Mouse (Mus musculus) heart, postnatal 0 days (tissue): ENCODE results near the gene Cdh1. TPM values are rescaled to one million over a fixed set of nuclear protein-coding genes. Genes with fewer than 3 reads are reported as not detected.
A peak's percentile ranks its signal among the peaks of the same experiment; 100 is the strongest.

Experiments used
- ATAC-seq: fragments of 200-750 bp; cut with Nextera tagmentation; 2 replicates; pipeline ENCODE4 v1.8.0; 2017; ENCODE audit warnings: low read depth, moderate number of reproducible peaks, moderate library complexity; ENCODE audit not compliant: insufficient read depth
- DNase-seq: peaks from one replicate; pipeline ENCODE4 v3.0.0-alpha.2; 2016; ENCODE audit warnings: low spot score
- H3K27ac ChIP-seq: fragments of 300-500 bp; sonication (generic); 2 replicates; pipeline ENCODE4 v1.5.1; 2014; ENCODE audit warnings: low read depth, mild to moderate bottlenecking
- H3K27me3 ChIP-seq: fragments of 300-500 bp; sonication (generic); 2 replicates; pipeline ENCODE4 v1.6.1; 2014; ENCODE audit warnings: low read length, mixed read lengths; ENCODE audit not compliant: control insufficient read depth, insufficient read depth
- H3K36me3 ChIP-seq: fragments of 300-500 bp; sonication (generic); replicated peaks from 2 replicates; pipeline ENCODE4 v1.6.1; 2014; ENCODE audit warnings: low read length, mixed read lengths; ENCODE audit not compliant: control insufficient read depth, insufficient read depth
- H3K4me1 ChIP-seq: fragments of 300-500 bp; sonication (generic); 2 replicates; pipeline ENCODE4 v1.6.1; 2014; ENCODE audit warnings: antibody characterized with exemption; ENCODE audit not compliant: control insufficient read depth, insufficient read depth
- H3K4me2 ChIP-seq: fragments of 300-500 bp; sonication (generic); 2 replicates; pipeline ENCODE4 v1.6.1; 2014; ENCODE audit warnings: low read depth, mild to moderate bottlenecking, low read length, moderate library complexity
- H3K4me3 ChIP-seq: fragments of 300-500 bp; sonication (generic); 2 replicates; pipeline ENCODE4 v1.5.1; 2014; ENCODE audit warnings: low read depth, low read length
- H3K9ac ChIP-seq: fragments of 300-500 bp; sonication (generic); replicated peaks from 2 replicates; pipeline ENCODE4 v1.6.1; 2014; ENCODE audit warnings: low read depth, low read length, mixed read lengths
- H3K9me3 ChIP-seq: fragments of 300-500 bp; sonication (generic); replicated peaks from 2 replicates; pipeline ENCODE4 v1.6.1; 2016; ENCODE audit warnings: low read length; ENCODE audit not compliant: control insufficient read depth
- CTCF ChIP-seq: IDR thresholded peaks from 2 replicates; pipeline ENCODE4 v1.5.1; 2016; ENCODE audit warnings: antibody characterized with exemption, control low read depth, low read depth
- EP300 ChIP-seq: IDR thresholded peaks from 2 replicates; pipeline ENCODE4 v1.6.1; 2016; ENCODE audit warnings: antibody characterized with exemption, low read depth
- WGBS: fragments of 180-500 bp; shearing (Covaris S2); extraction: QIAGEN DNeasy Blood & Tissue Kit; methylation state at CpG from one replicate; pipeline ENCODE4 v1.1.7; 2014; 5-methylcytosine and 5-hydroxymethylcytosine counted together
- polyA plus RNA-seq: library from polyadenylated mRNA; unstranded; fragments of >200 nt; fragmentation: Nextera tagmentation; extraction: Ambion mirVana; gene quantifications from 2 replicates; pipeline ENCODE4 v1.2.1, GENCODE M21; 2015
- total RNA-seq: library from RNA; depleted of rRNA; stranded (reverse); fragments of >200 nt; gene quantifications from 2 replicates; pipeline ENCODE4 v1.2.3, GENCODE M21; 2014; ENCODE audit warnings: low replicate concordance

The Cdh1 gene
- total and polyA plus RNA-seq, 2 experiments from 2014 or later, result 0.19 to 1.9 TPM

GRCm38 (mm10) chr8:106647387-106647786, 44.2 kb downstream of the Cdh1 start:
- no peak for TF ChIP-seq EP300
- TF ChIP-seq CTCF, result peak; percentile 92
- H3K36me3 ChIP-seq, result no peaks in the 10 kb centered on the region
- no peaks in the 10 kb centered on the region for H3K9me3 ChIP-seq
- H3K27ac ChIP-seq, result no peak overlapping the region
- H3K4me3 ChIP-seq, result no peak overlapping the region
- peak; percentile 46 for DNase-seq
- H3K4me1 ChIP-seq, result no peaks in the 10 kb centered on the region
- H3K27me3 ChIP-seq, result no peaks in the 10 kb centered on the region
- 29% methylated on average over 2 of the region's 2 CpGs for WGBS
- no peak overlapping the region for H3K4me2 ChIP-seq
- H3K9ac ChIP-seq, result no peak overlapping the region
- no peak for ATAC-seq

GRCm38 (mm10) chr8:106648421-106648820, 45.3 kb downstream of the Cdh1 start:
- ATAC-seq (no peak), DNase-seq (no peak)
- Histone ChIP-seq H3K4me2 (no peak overlapping the region), H3K4me1 (no peaks in the 10 kb centered on the region), H3K9me3 (no peaks in the 10 kb centered on the region), H3K27ac (no peak overlapping the region), H3K36me3 (no peaks in the 10 kb centered on the region), H3K9ac (no peak overlapping the region), H3K27me3 (no peaks in the 10 kb centered on the region), H3K4me3 (no peak overlapping the region)
- WGBS, result 86% methylated on average over 8 of the region's 8 CpGs
- TF ChIP-seq CTCF (no peak), EP300 (no peak)

GRCm38 (mm10) chr8:106651994-106652393, 48.8 kb downstream of the Cdh1 start:
- H3K36me3 ChIP-seq, result no peaks in the 10 kb centered on the region
- H3K4me2 ChIP-seq, result no peak overlapping the region
- ATAC-seq (no peak), DNase-seq (no peak)
- no peaks in the 10 kb centered on the region for H3K9me3 ChIP-seq
- no peaks in the 10 kb centered on the region for H3K4me1 ChIP-seq
- H3K27ac ChIP-seq, result no peak overlapping the region
- no peaks in the 10 kb centered on the region for H3K27me3 ChIP-seq
- 68% methylated on average over 3 of the region's 3 CpGs for WGBS
- H3K4me3 ChIP-seq, result no peak overlapping the region
- H3K9ac ChIP-seq, result no peak overlapping the region
- TF ChIP-seq CTCF (no peak), EP300 (no peak)

GRCm38 (mm10) chr8:106656046-106656445, 52.9 kb downstream of the Cdh1 start:
- no peak for ATAC-seq

GRCm38 (mm10) chr8:106672786-106673185, 69.6 kb downstream of the Cdh1 start:
- Histone ChIP-seq H3K4me3 (no peak overlapping the region), H3K27ac (no peak overlapping the region), H3K4me2 (no peak overlapping the region), H3K36me3 (no peaks in the 10 kb centered on the region), H3K9me3 (no peaks in the 10 kb centered on the region), H3K9ac (no peak overlapping the region), H3K4me1 (no peaks in the 10 kb centered on the region), H3K27me3 (no peaks in the 10 kb centered on the region)
- TF ChIP-seq CTCF, result no peak
- no peak for TF ChIP-seq EP300
- WGBS, result 63% methylated on average over 2 of the region's 2 CpGs
- DNase-seq, result no peak
- ATAC-seq, result no peak

More at GRCm38 (mm10) chr8:106656046-106656445, 52.9 kb downstream of the Cdh1 start:
- H3K4me3 ChIP-seq, result no peak overlapping the region
- H3K4me2 ChIP-seq, result no peak overlapping the region
- H3K27ac ChIP-seq, result no peak overlapping the region
- DNase-seq, result peak; percentile 35
- H3K27me3 ChIP-seq, result no peaks in the 10 kb centered on the region
- H3K9me3 ChIP-seq, result no peaks in the 10 kb centered on the region
- no peaks in the 10 kb centered on the region for H3K36me3 ChIP-seq
- no peaks in the 10 kb centered on the region for H3K4me1 ChIP-seq
- no peak overlapping the region for H3K9ac ChIP-seq
- TF ChIP-seq CTCF, result no peak
- no peak for TF ChIP-seq EP300

- no peak overlapping the region for H3K4me3 ChIP-seq
- H3K27ac ChIP-seq, result no peak overlapping the region
- TF ChIP-seq EP300, result no peak
- no peak for TF ChIP-seq CTCF
- H3K9ac ChIP-seq, result no peak overlapping the region
- H3K4me2 ChIP-seq, result no peak overlapping the region
- ATAC-seq (no peak), DNase-seq (no peak)
- no peaks in the 10 kb centered on the region for H3K4me1 ChIP-seq
- no peaks in the 10 kb centered on the region for H3K27me3 ChIP-seq
- no peaks in the 10 kb centered on the region for H3K9me3 ChIP-seq
- no peaks in the 10 kb centered on the region for H3K36me3 ChIP-seq
- WGBS, result 95% methylated on average over 15 of the region's 15 CpGs
Observed at GRCm38 (mm10) chr8:106674318-106674717, 71.2 kb downstream of the Cdh1 start.
